Mouse (Mus musculus) yolk sac, embryonic 10.5 days (tissue): ENCODE data around the gene Krtap4-16.
"Not testable (repeated sequence)": the region's sequence is repeated elsewhere in the genome, so short reads cannot be mapped to it uniquely, and the experiment has no call there.

Experiments used
- DNase-seq: peaks from one replicate; pipeline ENCODE4 v3.0.0-alpha.2; 2017; ENCODE audit warnings: low spot score

Gene Krtap4-16

GRCm38 (mm10) chr11:99851508-99851907 lies at the start of gene Krtap4-16:
Gene Krtap4-16 (minus strand): TSS chr11:99851608.
- DNase-seq = no peak

DNA sequence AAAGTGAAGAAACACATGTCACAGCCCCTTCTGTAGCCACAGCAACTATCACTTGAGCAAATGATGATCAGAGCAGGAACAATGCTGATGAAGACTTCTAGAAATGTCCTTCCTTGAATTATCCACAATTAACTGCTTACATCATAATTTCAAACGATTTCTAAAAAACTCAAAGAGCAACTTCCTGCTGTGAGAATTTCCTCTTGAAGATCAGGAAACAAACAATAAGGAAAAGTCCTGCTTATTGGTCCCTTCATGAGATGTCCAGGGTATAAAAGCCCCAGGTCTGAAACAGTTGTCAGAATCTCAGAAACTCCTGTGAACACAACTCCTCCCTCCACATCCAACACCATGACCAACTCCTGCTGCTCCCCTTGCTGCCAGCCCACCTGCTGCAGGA lies 27.5 kb upstream of the Krtap4-16 start, which contains the start of gene Gm11567:
Gm11567 (plus strand) TSS at position 301 of the 400 bp plus-strand sequence.
- not testable (repeated sequence) for DNase-seq

- not testable (repeated sequence) for DNase-seq
Observed at GRCm38 (mm10) chr11:99873089-99873488, 21.7 kb upstream of the Krtap4-16 start, which contains the start of gene Krtap9-1. Gene Krtap9-1 (plus strand): TSS chr11:99873389.

DNA sequence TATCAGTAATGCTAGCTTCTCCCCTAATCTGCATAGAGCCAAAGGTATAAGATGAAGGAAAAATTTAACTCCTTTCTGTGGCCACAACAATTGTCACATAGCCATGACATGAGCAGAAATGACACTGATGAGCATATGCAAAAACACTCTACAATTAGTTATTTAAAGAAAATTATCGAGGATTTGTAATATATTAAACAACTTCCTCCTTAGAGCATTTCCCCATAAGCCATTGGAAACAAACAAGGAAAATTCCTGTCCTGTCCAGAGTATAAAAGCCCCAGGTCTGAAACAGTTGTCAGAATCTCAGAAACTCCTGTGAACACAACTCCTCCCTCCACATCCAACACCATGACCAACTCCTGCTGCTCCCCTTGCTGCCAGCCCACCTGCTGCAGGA lies 12.8 kb upstream of the Krtap4-16 start, which contains the start of gene Gm11559:
Gm11559 (plus strand) TSS at position 301 of the 400 bp plus-strand sequence.
- not testable (repeated sequence) for DNase-seq

- no peak for DNase-seq
Observed at GRCm38 (mm10) chr11:99858761-99859160, 7.4 kb upstream of the Krtap4-16 start.

DNA sequence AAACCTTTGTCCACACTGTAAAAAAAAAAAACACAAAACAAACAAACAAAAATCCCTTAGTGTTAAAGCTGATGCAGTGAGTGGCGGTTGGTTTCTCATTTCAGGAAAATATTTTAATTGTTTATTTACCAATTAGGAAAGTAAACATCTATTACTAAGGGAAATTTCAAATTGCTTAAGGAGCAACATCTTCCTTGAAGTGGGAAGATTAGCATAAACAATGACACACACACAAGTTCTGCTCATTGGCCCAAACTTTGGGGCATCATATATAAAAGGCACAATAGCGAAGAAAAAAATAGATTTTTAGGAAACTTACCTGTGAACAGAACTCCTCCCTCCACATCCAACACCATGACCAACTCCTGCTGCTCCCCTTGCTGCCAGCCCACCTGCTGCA lies 6.2 kb upstream of the Krtap4-16 start, which contains the start of gene Gm11568:
Gm11568 (plus strand) TSS at position 301 of the 400 bp plus-strand sequence.
- DNase-seq = no peak

- no peak for DNase-seq
Observed at GRCm38 (mm10) chr11:99854121-99854520, 2.7 kb upstream of the Krtap4-16 start.

- no peak for DNase-seq
Observed at GRCm38 (mm10) chr11:99846746-99847145, 4.7 kb downstream of the Krtap4-16 start.

- no peak for DNase-seq
Observed at GRCm38 (mm10) chr11:99842185-99842584, 9.2 kb downstream of the Krtap4-16 start.

DNA sequence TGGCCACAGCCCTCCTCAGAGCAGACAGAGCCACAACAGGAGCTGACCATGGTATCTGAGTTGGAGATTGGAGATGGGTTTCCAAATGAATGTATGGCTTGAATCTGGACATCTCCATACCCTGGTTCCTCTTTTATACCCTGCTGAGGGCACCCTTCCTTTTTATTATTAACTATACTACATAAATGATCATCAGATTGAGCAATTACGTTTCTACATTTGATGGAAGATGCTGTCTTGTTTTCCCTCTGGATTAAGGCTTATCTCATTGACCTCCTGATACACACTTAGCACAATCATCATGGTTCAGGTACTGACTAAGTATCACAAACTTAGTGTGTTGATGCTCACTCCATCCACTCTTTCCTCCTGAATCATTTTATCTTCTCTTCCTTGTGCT lies 13.4 kb downstream of the Krtap4-16 start, which contains the start of gene 2300003K06Rik:
2300003K06Rik (minus strand) TSS at position 101 of the 400 bp plus-strand sequence.
- DNase-seq = no peak

GRCm38 (mm10) chr11:99815566-99815965 lies 35.8 kb downstream of the Krtap4-16 start, which contains the start of gene Gm11564:
Gene Gm11564 (minus strand): TSS chr11:99815666.
- not testable (repeated sequence) for DNase-seq

- DNase-seq = not testable (repeated sequence)
Observed at GRCm38 (mm10) chr11:99809792-99810191, 41.6 kb downstream of the Krtap4-16 start, which contains the start of gene Krtap4-13. Gene Krtap4-13 (minus strand): TSS chr11:99809892.

- not testable (repeated sequence) for DNase-seq
Observed at GRCm38 (mm10) chr11:99804346-99804745, 47.1 kb downstream of the Krtap4-16 start, which contains the start of gene Gm11554. Gene Gm11554 (minus strand): TSS chr11:99804446.
